Comparison of ENCODE assay signal across 8 mouse cellular contexts in the genomic region with DNA sequence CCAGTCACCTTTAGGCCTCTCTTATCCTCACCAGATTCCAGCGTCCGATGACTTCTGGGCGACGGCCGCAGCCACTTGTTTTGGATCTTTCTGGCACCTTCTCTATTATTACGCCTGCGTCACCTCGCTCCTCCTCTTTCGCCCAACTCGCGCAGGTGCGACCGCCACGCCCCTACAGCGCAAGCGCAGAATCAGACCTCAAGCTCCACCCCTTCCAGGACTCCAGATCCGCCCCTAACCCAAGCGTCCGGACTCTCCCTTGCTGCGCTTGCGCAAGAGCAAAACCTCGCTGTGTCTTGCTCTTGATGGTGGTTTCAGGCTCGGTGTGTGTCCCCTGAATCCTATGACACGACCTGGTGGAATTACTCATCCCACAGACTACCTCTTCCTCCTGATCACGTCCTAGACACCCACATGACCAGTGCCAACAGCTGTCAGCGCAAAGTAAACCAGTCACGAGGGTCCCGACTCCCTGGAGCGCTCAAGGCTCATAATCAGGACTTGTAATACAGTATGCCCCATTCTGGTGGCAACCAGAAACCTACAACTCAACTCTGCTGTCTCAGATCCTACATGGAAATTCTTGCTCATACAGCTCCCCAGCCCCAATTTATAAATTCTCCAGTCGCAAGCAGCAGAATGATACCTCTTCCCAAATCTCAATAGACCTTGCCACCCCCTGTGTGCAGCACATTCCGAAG. TPM values are rescaled to one million over a fixed set of nuclear protein-coding genes. Genes with fewer than 3 reads are reported as not detected.
A peak's percentile ranks its signal among the peaks of the same experiment; 100 is the strongest.
DNase-seq lines count a peak whose midpoint lies in the region; ATAC-seq and TF ChIP-seq lines count a peak whose summit lies in the region.

No protein-coding gene starts in this region.

- no peak for TF ChIP-seq POLR2A in bone marrow macrophage, adult 2 months (IDR thresholded peaks at IDR 0.05; ENCODE audit: borderline replicate concordance, low read depth, low read length)
- TF ChIP-seq POLR2A in embryonic fibroblast, embryonic 13.5 days (IDR thresholded peaks at IDR 0.05; ENCODE audit: low read depth, low read length) = peak; percentile 93

- WGBS in heart, embryonic 10.5 days = 1% methylated on average over 31 of the region's 31 CpGs
- 2% methylated on average over 31 of the region's 31 CpGs for WGBS in kidney, embryonic 15.5 days

- TF ChIP-seq CTCF in bone marrow macrophage, adult 2 months (IDR thresholded peaks at IDR 0.05; ENCODE audit: low read depth, low read length) = no peak
- no peak for TF ChIP-seq CTCF in embryonic fibroblast, embryonic 13.5 days (IDR thresholded peaks at IDR 0.05; ENCODE audit: borderline replicate concordance, insufficient read depth, low read length)

- H3K27ac ChIP-seq in bone marrow macrophage, adult 2 months (ENCODE audit: insufficient read depth, low read depth, low read length) = peak overlapping the region; percentile 70
- peak overlapping the region; percentile 63 for H3K27ac ChIP-seq in embryonic fibroblast, embryonic 13.5 days (ENCODE audit: insufficient read depth, low read length)
- peak overlapping the region; percentile 95 for H3K27ac ChIP-seq in heart, embryonic 10.5 days
- peak overlapping the region; percentile 97 for H3K27ac ChIP-seq in kidney, embryonic 15.5 days

- H3K36me3 ChIP-seq in heart, embryonic 10.5 days = peaks cover 22% of the 10 kb centered on the region
- peaks cover 29% of the 10 kb centered on the region for H3K36me3 ChIP-seq in kidney, embryonic 15.5 days

- peak overlapping the region; percentile 96 for H3K4me3 ChIP-seq in bone marrow macrophage, adult 2 months (ENCODE audit: insufficient read depth, low read length)
- H3K4me3 ChIP-seq in embryonic fibroblast, embryonic 13.5 days (ENCODE audit: insufficient read depth, low read length) = peak overlapping the region; percentile 68
- peak overlapping the region; percentile 74 for H3K4me3 ChIP-seq in heart, embryonic 10.5 days
- peak overlapping the region; percentile 82 for H3K4me3 ChIP-seq in kidney, embryonic 15.5 days (replicated peaks)

- peaks cover 27% of the 10 kb centered on the region for H3K4me1 ChIP-seq in bone marrow macrophage, adult 2 months (ENCODE audit: control insufficient read depth, insufficient read depth, low read length)
- peaks cover 8% of the 10 kb centered on the region for H3K4me1 ChIP-seq in embryonic fibroblast, embryonic 13.5 days (ENCODE audit: control insufficient read depth, insufficient read depth, low read length)
- H3K4me1 ChIP-seq in heart, embryonic 10.5 days = peaks cover 42% of the 10 kb centered on the region
- peaks cover 41% of the 10 kb centered on the region for H3K4me1 ChIP-seq in kidney, embryonic 15.5 days

- peak overlapping the region; percentile 77 for H3K9ac ChIP-seq in kidney, embryonic 15.5 days

- H3K27me3 ChIP-seq in heart, embryonic 10.5 days (ENCODE audit: insufficient read depth, poor library complexity, severe bottlenecking) = no peaks in the 10 kb centered on the region
- no peaks in the 10 kb centered on the region for H3K27me3 ChIP-seq in kidney, embryonic 15.5 days

- peak overlapping the region; percentile 97 for H3K4me2 ChIP-seq in kidney, embryonic 15.5 days

- ATAC-seq in kidney, embryonic 15.5 days (replicated peaks; ENCODE audit: low FRiP score) = peak; percentile 74
- ATAC-seq in monocyte, adult 5-6 weeks (replicated peaks; ENCODE audit: insufficient number of reproducible peaks, low FRiP score, low TSS enrichment, poor library complexity, severe bottlenecking) = peak; percentile 77

- H3K9me3 ChIP-seq in heart, embryonic 10.5 days = no peaks in the 10 kb centered on the region
- no peaks in the 10 kb centered on the region for H3K9me3 ChIP-seq in kidney, embryonic 15.5 days (replicated peaks)

- DNase-seq in A20 (ENCODE audit: low read depth, low spot score) (peak; percentile 98), liver (peak; percentile 98)
- DNase-seq in heart, embryonic 10.5 days (ENCODE audit: low spot score) = peak; percentile 98
- DNase-seq in spleen, postnatal 4 days (ENCODE audit: low spot score in 2 of 2) = peak; percentile 98 to 99

RNA-seq across cellular contexts. Expression of a gene that starts 0.5 kb away (rescaled TPM):
- 12.6 and 12.7 TPM in 2 replicates for polyA plus RNA-seq in bone marrow macrophage, adult 2 months (2012; ENCODE audit: insufficient read depth, insufficient read length, missing spikeins)
- 2.3 and 2.5 TPM in 2 replicates for polyA plus RNA-seq in embryonic fibroblast, embryonic 13.5 days (2011; ENCODE audit: insufficient read length, low read depth, missing spikeins)
- 6.7 and 8.1 TPM in 2 replicates for polyA plus RNA-seq in heart, embryonic 10.5 days (2016; fragmentation: Nextera tagmentation; extraction: Ambion mirVana)
- polyA plus RNA-seq in kidney, embryonic 15.5 days (2015; fragmentation: Nextera tagmentation; extraction: Ambion mirVana) = 10.2 and 11.7 TPM in 2 replicates
- 75.0 to 94.7 TPM (median 76.7 TPM) in 3 replicates for total RNA-seq in monocyte, adult 5-6 weeks (2017)

RNA-seq across cellular contexts. Expression of a gene that starts 1.3 kb away (rescaled TPM):
- polyA plus RNA-seq in bone marrow macrophage, adult 2 months (2012; ENCODE audit: insufficient read depth, insufficient read length, missing spikeins) = 5.0 and 6.4 TPM in 2 replicates
- polyA plus RNA-seq in embryonic fibroblast, embryonic 13.5 days (2011; ENCODE audit: insufficient read length, low read depth, missing spikeins) = 9.3 and 9.7 TPM in 2 replicates
- polyA plus RNA-seq in heart, embryonic 10.5 days (2016; fragmentation: Nextera tagmentation; extraction: Ambion mirVana) = 2.5 and 3.0 TPM in 2 replicates
- polyA plus RNA-seq in kidney, embryonic 15.5 days (2015; fragmentation: Nextera tagmentation; extraction: Ambion mirVana) = 2.5 and 2.6 TPM in 2 replicates
- 2.4 to 9.8 TPM (median 2.6 TPM) in 3 replicates for total RNA-seq in monocyte, adult 5-6 weeks (2017)

RNA-seq across cellular contexts. Expression of a gene that starts 17.7 kb away (rescaled TPM):
- polyA plus RNA-seq in bone marrow macrophage, adult 2 months (2012; ENCODE audit: insufficient read depth, insufficient read length, missing spikeins) = 78.6 and 87.1 TPM in 2 replicates
- 70.6 and 72.5 TPM in 2 replicates for polyA plus RNA-seq in embryonic fibroblast, embryonic 13.5 days (2011; ENCODE audit: insufficient read length, low read depth, missing spikeins)
- polyA plus RNA-seq in heart, embryonic 10.5 days (2016; fragmentation: Nextera tagmentation; extraction: Ambion mirVana) = 8.2 and 11.9 TPM in 2 replicates
- polyA plus RNA-seq in kidney, embryonic 15.5 days (2015; fragmentation: Nextera tagmentation; extraction: Ambion mirVana) = 10.7 and 12.1 TPM in 2 replicates
- total RNA-seq in monocyte, adult 5-6 weeks (2017) = 42.8 to 71.0 TPM (median 43.0 TPM) in 3 replicates

RNA-seq across cellular contexts. Expression of a gene that starts 30.7 kb away (rescaled TPM):
- polyA plus RNA-seq in bone marrow macrophage, adult 2 months (2012; ENCODE audit: insufficient read depth, insufficient read length, missing spikeins) = 22.7 and 27.8 TPM in 2 replicates
- polyA plus RNA-seq in embryonic fibroblast, embryonic 13.5 days (2011; ENCODE audit: insufficient read length, low read depth, missing spikeins) = 64.5 and 70.9 TPM in 2 replicates
- polyA plus RNA-seq in heart, embryonic 10.5 days (2016; fragmentation: Nextera tagmentation; extraction: Ambion mirVana) = 9.2 and 17.9 TPM in 2 replicates
- polyA plus RNA-seq in kidney, embryonic 15.5 days (2015; fragmentation: Nextera tagmentation; extraction: Ambion mirVana) = 16.9 and 17.9 TPM in 2 replicates
- 3.7 to 8.1 TPM (median 7.3 TPM) in 3 replicates for total RNA-seq in monocyte, adult 5-6 weeks (2017)

RNA-seq across cellular contexts. Expression of a gene that starts 40.4 kb away (rescaled TPM):
- 105 and 121 TPM in 2 replicates for polyA plus RNA-seq in bone marrow macrophage, adult 2 months (2012; ENCODE audit: insufficient read depth, insufficient read length, missing spikeins)
- 0.07 and 0.68 TPM in 2 replicates for polyA plus RNA-seq in embryonic fibroblast, embryonic 13.5 days (2011; ENCODE audit: insufficient read length, low read depth, missing spikeins)
- polyA plus RNA-seq in heart, embryonic 10.5 days (2016; fragmentation: Nextera tagmentation; extraction: Ambion mirVana) = 0.73 and 0.74 TPM in 2 replicates
- 0.64 and 2.5 TPM in 2 replicates for polyA plus RNA-seq in kidney, embryonic 15.5 days (2015; fragmentation: Nextera tagmentation; extraction: Ambion mirVana)
- total RNA-seq in monocyte, adult 5-6 weeks (2017) = 35.8 to 70.4 TPM (median 38.0 TPM) in 3 replicates

Comparison
In these comparisons a context has a peak if more than half of its experiments do, and no peak if none do; other contexts are left out.
1. Peak in every context shown above with its lines: DNase-seq, ATAC-seq, H3K4me3 ChIP-seq and H3K27ac ChIP-seq.